In the genomic region with DNA sequence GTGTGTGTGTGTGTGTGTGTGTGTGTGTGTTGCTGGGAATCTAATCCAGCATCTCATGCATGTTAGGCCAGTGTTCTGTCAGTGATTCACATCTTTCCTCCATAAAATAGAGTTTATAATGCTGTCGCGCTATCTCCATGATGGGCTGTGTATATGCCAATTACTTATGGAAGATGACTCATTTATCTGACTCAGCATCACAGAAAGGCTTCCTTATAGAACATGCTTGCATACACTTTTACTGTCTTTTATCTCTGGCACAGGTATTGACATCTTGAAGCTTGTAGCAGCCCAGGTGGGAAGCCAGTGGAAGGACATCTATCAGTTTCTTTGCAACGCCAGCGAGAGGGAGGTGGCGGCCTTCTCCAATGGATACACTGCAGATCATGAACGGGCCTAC, we compare ENCODE assay signal across 23 mouse cellular contexts. TPM values are rescaled to one million over a fixed set of nuclear protein-coding genes. Genes with fewer than 3 reads are reported as not detected.
DNase-seq lines count a peak whose midpoint lies in the region; ATAC-seq and TF ChIP-seq lines count a peak whose summit lies in the region.
"Had no signal": no experiment of that assay in that cellular context is flagged by ENCODE, and none has a peak within 500 bp of the region (broad histone marks: within the 10 kb centered on the region; RNA-seq: fewer than 3 reads in every experiment).

No protein-coding gene starts in this region.

- no peak overlapping the region for H3K4me3 ChIP-seq in forebrain, embryonic 16.5 days (replicated peaks; ENCODE audit: low read length)
- H3K4me3 ChIP-seq in forebrain, embryonic 15.5 days = no peak overlapping the region
- H3K4me3 ChIP-seq in hindbrain, postnatal 0 days (ENCODE audit: low read length) = no peak overlapping the region
- H3K4me3 ChIP-seq in hindbrain, embryonic 12.5 days = no peak overlapping the region
- H3K4me3 ChIP-seq in midbrain, embryonic 15.5 days = no peak overlapping the region
- no peak overlapping the region for H3K4me3 ChIP-seq in midbrain, embryonic 14.5 days (replicated peaks; ENCODE audit: low read depth, low read length)

- H3K4me1 ChIP-seq in forebrain, embryonic 16.5 days (replicated peaks; ENCODE audit: control insufficient read depth, insufficient read depth, low read length) = no peaks in the 10 kb centered on the region
- H3K4me1 ChIP-seq in forebrain, embryonic 15.5 days = peaks cover 5% of the 10 kb centered on the region; the same call in 1 of the 2 replicates
- no peaks in the 10 kb centered on the region for H3K4me1 ChIP-seq in hindbrain, postnatal 0 days (ENCODE audit: insufficient read depth, low read length)
- H3K4me1 ChIP-seq in hindbrain, embryonic 12.5 days = no peaks in the 10 kb centered on the region
- no peaks in the 10 kb centered on the region for H3K4me1 ChIP-seq in midbrain, embryonic 15.5 days
- no peaks in the 10 kb centered on the region for H3K4me1 ChIP-seq in midbrain, embryonic 14.5 days (ENCODE audit: control insufficient read depth, insufficient read depth, low read length)

- no peak for DNase-seq in frontal cortex, postnatal 25 days (ENCODE audit: low spot score in 2 of 2)
- DNase-seq in hindbrain, postnatal 0 days (ENCODE audit: low spot score) = no peak
- DNase-seq in midbrain, embryonic 14.5 days = no peak
- DNase-seq: adrenal gland, adult 2 months; adrenal gland, adult 8-10 months; adrenal gland, postnatal 10 days; adrenal gland, postnatal 14 days; adrenal gland, postnatal 25 days; adrenal gland, postnatal 36 days; B cell, adult 2 months; cerebellum, adult 11 months; cerebellum, adult 11-12 months had no signal

- H3K4me2 ChIP-seq in forebrain, embryonic 16.5 days (ENCODE audit: low read length) = no peak overlapping the region
- H3K4me2 ChIP-seq in forebrain, embryonic 15.5 days (replicated peaks) = no peak overlapping the region
- no peak overlapping the region for H3K4me2 ChIP-seq in hindbrain, postnatal 0 days (ENCODE audit: low read depth, low read length)
- H3K4me2 ChIP-seq in hindbrain, embryonic 12.5 days (replicated peaks) = no peak overlapping the region
- H3K4me2 ChIP-seq in midbrain, embryonic 15.5 days = no peak overlapping the region
- H3K4me2 ChIP-seq in midbrain, embryonic 14.5 days (ENCODE audit: low read length) = no peak overlapping the region

- peaks cover 6% of the 10 kb centered on the region; the same call in 1 of the 2 replicates for H3K36me3 ChIP-seq in forebrain, embryonic 16.5 days (ENCODE audit: control insufficient read depth, insufficient read depth)
- peaks cover 19% of the 10 kb centered on the region for H3K36me3 ChIP-seq in forebrain, embryonic 15.5 days
- peaks cover 5% of the 10 kb centered on the region for H3K36me3 ChIP-seq in hindbrain, postnatal 0 days (ENCODE audit: insufficient read depth, low read length)
- H3K36me3 ChIP-seq in hindbrain, embryonic 12.5 days = peaks cover 21% of the 10 kb centered on the region
- H3K36me3 ChIP-seq in midbrain, embryonic 15.5 days (replicated peaks) = peaks cover 11% of the 10 kb centered on the region; the same call in 1 of the 2 replicates
- H3K36me3 ChIP-seq in midbrain, embryonic 14.5 days (ENCODE audit: control insufficient read depth, insufficient read depth, low read length) = peaks cover 18% of the 10 kb centered on the region; the same call in 1 of the 2 replicates
- H3K36me3 ChIP-seq: G1E had no signal

- TF ChIP-seq CTCF in hindbrain, postnatal 0 days (IDR thresholded peaks at IDR 0.05; ENCODE audit: low read depth) = no peak

- H3K9ac ChIP-seq in forebrain, embryonic 16.5 days (replicated peaks; ENCODE audit: low read depth, low read length) = no peak overlapping the region
- no peak overlapping the region for H3K9ac ChIP-seq in forebrain, embryonic 15.5 days (replicated peaks)
- H3K9ac ChIP-seq in hindbrain, postnatal 0 days (replicated peaks; ENCODE audit: low read length) = no peak overlapping the region
- H3K9ac ChIP-seq in hindbrain, embryonic 12.5 days = no peak overlapping the region
- no peak overlapping the region for H3K9ac ChIP-seq in midbrain, embryonic 15.5 days
- no peak overlapping the region for H3K9ac ChIP-seq in midbrain, embryonic 14.5 days (replicated peaks; ENCODE audit: low read length)

- H3K27ac ChIP-seq in forebrain, embryonic 16.5 days (ENCODE audit: low read length) = no peak overlapping the region
- H3K27ac ChIP-seq in forebrain, embryonic 15.5 days (replicated peaks) = no peak overlapping the region
- H3K27ac ChIP-seq in hindbrain, postnatal 0 days = 0 out of 2 replicates have a peak overlapping the region, but pooled peaks have one; percentile 20
- H3K27ac ChIP-seq in hindbrain, embryonic 12.5 days = no peak overlapping the region
- H3K27ac ChIP-seq in midbrain, embryonic 15.5 days = no peak overlapping the region
- no peak overlapping the region for H3K27ac ChIP-seq in midbrain, embryonic 14.5 days (replicated peaks; ENCODE audit: low read depth, low read length)

- no peaks in the 10 kb centered on the region for H3K9me3 ChIP-seq in forebrain, embryonic 16.5 days (ENCODE audit: control insufficient read depth, low read length)
- H3K9me3 ChIP-seq in forebrain, embryonic 15.5 days = no peaks in the 10 kb centered on the region
- H3K9me3 ChIP-seq in hindbrain, postnatal 0 days (ENCODE audit: low read length) = no peaks in the 10 kb centered on the region
- no peaks in the 10 kb centered on the region for H3K9me3 ChIP-seq in hindbrain, embryonic 12.5 days (replicated peaks)
- no peaks in the 10 kb centered on the region for H3K9me3 ChIP-seq in midbrain, embryonic 15.5 days
- no peaks in the 10 kb centered on the region for H3K9me3 ChIP-seq in midbrain, embryonic 14.5 days (ENCODE audit: control insufficient read depth, low read length)

- 0 out of 2 replicates have a peak, but pooled peaks have one; percentile 21 for ATAC-seq in forebrain, embryonic 16.5 days
- no peak for ATAC-seq in forebrain, embryonic 15.5 days (replicated peaks)
- ATAC-seq in frontal cortex, adult (ENCODE audit: low TSS enrichment) = peak; percentile 69; the same call in 1 of the 2 replicates
- ATAC-seq in hindbrain, postnatal 0 days = no peak
- no peak for ATAC-seq in hindbrain, embryonic 12.5 days (ENCODE audit: low FRiP score)
- 0 out of 2 replicates have a peak, but pooled peaks have one; percentile 16 for ATAC-seq in midbrain, embryonic 15.5 days (replicated peaks)
- no peak for ATAC-seq in midbrain, embryonic 14.5 days (ENCODE audit: low FRiP score, low TSS enrichment)
- ATAC-seq: activated CD4-positive, CD25-positive, alpha-beta regulatory T cell, adult 4 months; CD4-positive, CD25-positive, alpha-beta regulatory T cell, adult 4 months; Patski had no signal

- WGBS in forebrain, embryonic 16.5 days = 94% methylated on average over 6 of the region's 6 CpGs
- 96% methylated on average over 6 of the region's 6 CpGs for WGBS in forebrain, embryonic 15.5 days
- 96% methylated on average over 6 of the region's 6 CpGs for WGBS in hindbrain, postnatal 0 days
- WGBS in hindbrain, embryonic 12.5 days = 96% methylated on average over 6 of the region's 6 CpGs
- WGBS in midbrain, embryonic 15.5 days = 97% methylated on average over 6 of the region's 6 CpGs
- 97% methylated on average over 6 of the region's 6 CpGs for WGBS in midbrain, embryonic 14.5 days

- no peaks in the 10 kb centered on the region for H3K27me3 ChIP-seq in forebrain, embryonic 16.5 days (replicated peaks; ENCODE audit: control insufficient read depth, insufficient read depth, low read length)
- no peaks in the 10 kb centered on the region for H3K27me3 ChIP-seq in forebrain, embryonic 15.5 days
- H3K27me3 ChIP-seq in hindbrain, postnatal 0 days (ENCODE audit: insufficient read depth, low read length) = no peaks in the 10 kb centered on the region
- H3K27me3 ChIP-seq in hindbrain, embryonic 12.5 days = no peaks in the 10 kb centered on the region
- H3K27me3 ChIP-seq in midbrain, embryonic 15.5 days (replicated peaks) = no peaks in the 10 kb centered on the region
- H3K27me3 ChIP-seq in midbrain, embryonic 14.5 days (ENCODE audit: control insufficient read depth, insufficient read depth, low read length) = no peaks in the 10 kb centered on the region
- H3K27me3 ChIP-seq: CH12.LX, Patski had no signal

RNA-seq across cellular contexts. Expression of gene Tnfrsf21, which starts 48.4 kb away (rescaled TPM):
- 66.5 and 67.8 TPM in 2 replicates for polyA plus RNA-seq in forebrain, embryonic 16.5 days (2015; fragmentation: Nextera tagmentation; extraction: Ambion mirVana)
- 57.1 and 59.6 TPM in 2 replicates for polyA plus RNA-seq in forebrain, embryonic 15.5 days (2015; fragmentation: Nextera tagmentation; extraction: Ambion mirVana)
- 115 and 122 TPM in 2 replicates for total RNA-seq in hindbrain, postnatal 0 days (2014; rRNA removed)
- polyA plus RNA-seq in hindbrain, postnatal 0 days (2015; fragmentation: Nextera tagmentation; extraction: Ambion mirVana) = 71.6 and 76.8 TPM in 2 replicates
- 44.9 and 50.3 TPM in 2 replicates for polyA plus RNA-seq in hindbrain, embryonic 12.5 days (2016; fragmentation: Nextera tagmentation; extraction: Ambion mirVana)
- 67.6 and 68.6 TPM in 2 replicates for polyA plus RNA-seq in midbrain, embryonic 15.5 days (2015; fragmentation: Nextera tagmentation; extraction: Ambion mirVana)
- 52.2 and 63.2 TPM in 2 replicates for polyA plus RNA-seq in midbrain, embryonic 14.5 days (2014; fragmentation: Nextera tagmentation; extraction: Ambion mirVana)
- total RNA-seq: CH12.LX, G1E, MEL had no signal
- polyA plus RNA-seq: activated CD4-positive, CD25-positive, alpha-beta regulatory T cell, adult 4 months; G1E had no signal

Comparison
In these comparisons a context has a peak if more than half of its experiments do, and no peak if none do; other contexts are left out.
1. ATAC-seq: peak in forebrain, embryonic 16.5 days (single experiment), frontal cortex, adult (single experiment) and midbrain, embryonic 15.5 days (single experiment); none in forebrain, embryonic 15.5 days (single experiment), hindbrain, postnatal 0 days (single experiment), hindbrain, embryonic 12.5 days (single experiment) and midbrain, embryonic 14.5 days (single experiment).